Mouse (Mus musculus) neutrophil, adult 5-6 weeks (primary cell): ENCODE results near the gene Iffo1. TPM values are rescaled to one million over a fixed set of nuclear protein-coding genes. Genes with fewer than 3 reads are reported as not detected.

ENCODE experiments used
- ATAC-seq: fragments of 151-379, 151-347 bp; 2 replicates; pipeline ENCODE4 v1.8.0; 2017; ENCODE audit warnings: mild to moderate bottlenecking, moderate TSS enrichment; ENCODE audit not compliant: insufficient number of reproducible peaks, poor library complexity, low FRiP score, severe bottlenecking; ENCODE audit errors: extremely low read depth
- total RNA-seq: library from RNA; stranded (forward); fragments of 200-1000 nt; gene quantifications from 2 replicates; pipeline ENCODE4 v1.2.3, GENCODE M21; 2017

The Iffo1 gene
- total RNA-seq, 1 experiment from 2014 or later: 37.5 TPM

DNA sequence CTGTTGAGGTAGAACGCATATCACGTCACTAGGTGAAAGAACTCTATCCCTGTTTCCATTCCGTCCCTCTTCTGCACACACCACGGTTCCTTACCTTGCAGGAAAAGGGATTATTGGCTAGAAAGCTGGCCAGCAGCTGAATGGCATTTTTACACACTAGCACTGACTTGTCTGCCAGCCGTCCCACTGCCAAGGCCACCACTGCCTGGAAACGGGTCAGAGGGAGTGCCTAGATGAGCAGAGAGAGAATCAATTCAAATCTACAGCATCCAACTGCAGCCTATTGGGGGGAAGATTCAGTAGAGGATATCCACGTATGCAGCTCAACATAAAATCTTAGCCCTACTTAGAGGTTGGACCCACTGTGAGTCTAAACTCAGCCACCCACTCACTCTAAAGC, 34.6 kb downstream of the Iffo1 start:
- no peak for ATAC-seq

DNA sequence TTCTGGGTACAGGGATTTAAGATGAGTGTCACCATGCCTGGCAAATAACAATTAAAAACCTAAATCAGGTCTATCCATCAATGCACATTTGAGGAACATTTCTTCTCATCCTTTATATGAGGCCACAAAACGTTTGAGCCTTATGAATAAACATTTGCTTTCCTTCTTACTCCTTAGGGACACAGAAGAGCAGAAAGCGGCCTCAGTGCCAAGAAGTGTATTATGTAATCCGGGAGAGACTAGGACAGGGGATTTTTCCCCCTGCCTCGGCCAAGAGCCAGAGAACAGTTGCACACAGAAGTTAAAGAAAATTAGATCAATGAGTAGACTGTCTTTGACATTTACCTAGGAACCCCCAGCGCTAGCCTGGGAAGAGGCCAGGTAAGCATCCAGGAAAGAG, 37.1 kb downstream of the Iffo1 start:
- no peak for ATAC-seq

DNA sequence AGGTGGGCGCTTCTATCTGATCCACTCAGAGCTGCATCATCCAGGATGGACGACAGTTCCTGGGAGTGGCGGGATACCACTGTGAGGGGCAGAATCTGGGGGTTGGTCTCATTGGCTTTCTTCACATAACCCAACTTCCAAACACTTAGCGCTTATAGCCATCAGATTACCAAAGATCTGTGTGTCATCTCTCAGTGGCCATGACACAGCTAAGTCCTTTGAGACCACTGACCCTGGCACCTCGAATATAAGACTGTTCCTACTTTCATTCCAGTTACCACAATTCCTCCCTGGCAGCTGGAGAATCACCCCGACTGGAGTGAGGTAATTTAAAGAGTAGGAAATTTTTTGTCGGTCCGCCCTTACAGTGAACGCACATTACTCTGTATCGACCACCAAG, 41.2 kb downstream of the Iffo1 start:
- ATAC-seq: no peak

DNA sequence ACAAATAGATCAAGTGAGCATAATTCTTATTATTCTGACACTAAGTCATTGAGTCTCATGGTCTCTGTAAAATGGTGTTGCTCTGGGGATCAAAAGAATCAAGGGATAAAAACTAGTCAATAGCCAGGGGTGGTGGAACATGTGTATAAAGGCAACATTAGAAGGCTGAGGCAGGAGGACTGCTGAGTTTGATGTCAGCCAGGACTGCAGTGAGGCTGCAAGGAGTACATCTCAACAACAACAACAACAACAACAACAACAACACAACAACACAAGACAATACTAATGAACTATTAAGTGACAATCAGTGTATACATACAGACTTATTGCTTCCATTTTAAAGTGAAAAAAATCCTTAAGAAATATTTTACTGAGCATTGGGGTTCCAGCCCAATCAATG, 45.8 kb downstream of the Iffo1 start:
- no peak for ATAC-seq

DNA sequence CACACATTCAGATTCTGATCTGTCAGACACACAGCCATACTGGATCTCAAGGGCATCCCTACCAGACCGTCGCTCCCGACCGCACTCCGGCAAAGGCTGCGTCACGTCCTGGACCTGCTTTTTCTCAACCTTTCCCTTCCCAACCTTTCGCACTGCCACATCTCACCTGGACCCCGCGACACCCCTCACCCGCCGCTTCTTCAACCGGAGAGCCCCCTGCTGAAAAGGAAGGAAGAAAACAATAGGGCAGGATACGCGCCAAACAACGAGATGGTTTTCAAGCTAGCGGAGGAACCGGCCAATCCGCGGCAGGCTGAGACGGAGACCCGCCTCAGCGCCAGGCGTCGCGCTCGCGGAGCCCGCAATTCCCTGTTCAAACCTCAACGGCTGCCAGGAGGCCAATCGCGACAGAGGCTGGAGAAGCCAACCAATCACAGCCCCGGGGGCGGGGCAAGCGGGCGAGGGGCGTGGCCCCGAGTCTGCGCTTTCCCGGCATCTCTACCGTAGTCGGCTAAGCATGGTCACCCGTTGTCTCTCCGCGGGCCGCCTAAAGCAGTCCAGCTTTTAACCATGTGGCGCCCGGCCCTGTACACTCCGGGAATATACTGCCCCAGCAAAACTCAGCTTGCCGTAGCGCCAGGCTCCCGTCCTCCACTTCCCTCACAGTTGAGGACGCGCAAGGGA, 46.4 kb downstream of the Iffo1 start, which contains the start of the genes Ncapd2 and Mrpl51:
Gene Ncapd2 (minus strand): TSS at position 370 of the 684 bp plus-strand sequence.
Gene Mrpl51 (plus strand): TSS at position 470 of the 684 bp plus-strand sequence.
- peak; percentile 94 for ATAC-seq

DNA sequence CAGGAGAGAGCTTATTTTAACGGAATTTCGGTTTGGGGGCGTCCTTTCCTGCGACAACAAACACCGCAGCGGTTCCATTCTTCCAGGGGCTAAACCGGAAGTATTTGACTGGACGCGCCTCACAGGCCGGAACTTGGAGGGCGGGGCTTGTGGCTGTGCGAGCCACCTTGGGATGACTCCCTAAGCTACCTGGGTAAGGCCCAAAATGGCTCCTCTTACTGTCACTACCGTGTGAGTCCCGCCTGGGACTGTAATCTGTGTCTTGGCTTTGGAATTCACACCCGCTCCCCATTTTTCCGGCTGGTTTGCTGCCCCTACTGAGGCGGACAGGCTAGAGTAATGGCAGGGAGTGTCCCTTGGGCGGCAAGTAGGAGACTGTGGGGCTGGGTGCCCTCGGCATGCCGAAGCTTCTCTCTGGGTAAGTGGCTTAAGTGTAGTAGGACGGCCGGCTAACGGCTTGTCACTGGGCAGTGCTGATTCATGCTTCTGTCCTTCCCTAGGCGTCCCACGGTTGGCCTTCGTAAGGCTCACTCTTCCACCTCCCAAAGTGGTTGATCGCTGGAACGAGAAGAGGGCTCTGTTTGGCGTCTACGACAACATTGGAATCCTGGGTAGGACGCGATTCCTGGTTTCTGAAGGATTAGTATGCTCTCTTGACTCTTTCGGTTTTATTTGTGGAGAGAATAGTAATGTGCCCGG, 47.1 kb downstream of the Iffo1 start:
- peak; percentile 73 for ATAC-seq

DNA sequence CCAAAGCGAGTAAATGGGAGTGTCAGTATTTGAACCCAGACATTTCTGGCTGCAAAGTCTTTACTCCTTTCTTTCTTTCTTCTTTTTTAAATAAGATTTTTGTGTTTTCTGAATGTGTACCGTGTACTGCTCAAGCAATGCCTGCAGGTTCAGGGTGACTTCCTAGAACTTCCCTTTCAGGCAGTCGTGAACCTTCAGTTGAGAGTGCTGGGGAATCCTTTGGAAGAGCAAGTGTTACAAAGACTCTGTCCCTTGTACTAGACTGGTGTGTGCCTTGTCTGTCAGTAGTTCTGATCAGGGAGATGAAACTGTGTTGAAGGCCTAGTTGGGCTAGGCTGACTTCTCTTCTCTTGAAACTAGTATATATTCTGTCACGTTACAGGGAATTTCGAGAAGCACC, 47.8 kb downstream of the Iffo1 start:
- ATAC-seq: no peak

DNA sequence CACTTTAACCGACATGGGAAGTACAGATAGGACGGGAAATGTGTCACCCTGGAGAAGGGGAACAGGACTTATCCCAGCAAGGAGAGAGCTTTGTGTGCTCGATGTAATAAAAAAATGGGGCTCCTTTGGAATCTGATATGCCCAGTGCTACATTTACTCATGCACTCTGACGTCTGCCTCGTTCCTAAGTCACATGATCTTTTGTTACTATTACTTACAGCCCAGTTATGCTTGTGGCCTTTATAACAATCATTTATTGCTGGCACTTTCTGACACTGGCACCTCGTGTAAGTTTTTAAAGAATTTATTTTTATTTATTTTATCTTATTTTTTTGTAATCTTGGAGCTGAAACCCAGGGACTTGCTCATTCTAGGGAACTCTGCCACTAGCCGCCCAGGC, 48.3 kb downstream of the Iffo1 start:
- no peak for ATAC-seq

DNA sequence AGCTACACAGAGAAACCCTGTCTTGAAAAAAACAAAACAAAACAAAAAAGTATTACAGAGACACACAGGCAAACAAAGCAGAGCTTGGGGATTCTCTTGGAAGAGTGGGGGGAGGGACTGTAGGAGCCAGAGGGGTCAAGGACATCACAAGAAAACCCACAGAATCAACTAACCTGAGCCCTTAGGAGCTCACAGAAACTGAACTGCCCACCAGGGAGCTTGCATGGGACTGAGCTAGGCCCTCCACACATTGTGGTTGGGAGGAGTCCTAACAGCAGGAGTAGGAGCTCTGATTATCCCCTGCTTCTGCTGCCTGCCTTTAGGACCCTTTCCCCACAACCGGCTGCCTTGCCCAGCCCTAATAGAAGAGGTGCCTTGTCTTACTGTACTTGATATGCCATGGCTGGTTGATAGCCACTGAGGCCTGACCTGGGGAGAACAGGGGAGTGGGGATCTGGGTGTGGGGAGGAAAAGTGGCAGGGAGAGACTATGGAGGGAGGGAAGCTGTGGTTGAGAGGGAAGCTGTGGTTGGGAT, 50.6 kb downstream of the Iffo1 start:
- no peak for ATAC-seq

DNA sequence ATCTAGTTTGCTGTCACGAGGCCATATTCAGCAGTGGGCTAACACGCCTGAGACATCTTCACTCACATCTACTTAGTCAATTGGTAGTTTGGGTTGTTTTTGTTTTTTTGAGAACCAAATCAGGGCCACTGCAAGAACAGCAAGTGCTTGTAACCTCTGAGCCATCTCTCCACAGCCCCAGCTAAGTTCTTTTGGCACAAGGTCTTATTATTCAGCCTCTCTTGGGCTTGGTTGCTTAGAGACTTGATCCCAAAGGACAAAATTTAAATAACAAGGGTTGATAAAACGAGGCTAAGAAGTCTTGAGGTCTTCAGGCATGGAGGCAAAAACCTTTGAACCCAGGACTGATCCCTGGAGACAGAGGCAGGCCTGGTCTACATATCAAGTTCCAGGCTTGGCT, 51.3 kb downstream of the Iffo1 start:
- ATAC-seq: no peak

DNA sequence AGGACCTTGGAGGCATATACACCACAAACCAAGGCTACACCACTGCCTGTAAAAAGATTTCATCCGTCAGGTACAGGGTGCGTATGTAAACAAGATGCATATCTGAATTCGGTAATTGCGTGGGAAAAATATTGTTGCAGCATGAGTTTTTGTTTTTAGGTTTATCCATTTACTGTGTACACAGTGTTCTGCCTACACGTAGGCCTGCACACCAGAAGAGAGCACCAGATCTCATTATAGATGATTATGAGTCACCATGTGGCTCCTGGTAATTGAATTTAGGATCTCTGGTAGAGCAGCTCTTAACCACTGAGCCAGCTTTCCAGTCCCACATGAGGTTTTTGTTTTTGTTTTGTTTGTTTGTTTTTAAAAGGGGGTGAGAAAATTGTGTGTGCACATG, 52.1 kb downstream of the Iffo1 start:
- no peak for ATAC-seq

DNA sequence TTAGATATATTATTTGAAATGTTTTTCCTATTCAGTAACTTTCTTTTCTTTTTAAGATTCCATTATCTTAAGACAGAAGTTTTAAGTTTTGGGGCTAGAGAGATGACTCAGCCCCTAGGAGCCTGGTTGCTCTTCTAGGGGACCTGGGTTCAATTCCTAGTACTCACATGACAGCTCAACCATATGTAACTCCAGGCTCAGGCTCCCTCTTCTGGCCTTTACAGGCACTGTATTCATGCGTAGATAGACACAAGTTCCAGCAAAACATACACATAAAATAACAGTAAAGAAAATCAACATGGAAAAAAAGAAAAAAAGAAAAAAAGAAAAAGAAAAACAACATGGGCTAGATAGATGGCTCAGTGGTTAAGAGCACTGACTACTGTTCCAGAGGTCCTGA, 65.4 kb downstream of the Iffo1 start:
- no peak for ATAC-seq

Other genes starting within 250 kb of the Iffo1 start
- gene Lag3, start 233.5 kb upstream of the Iffo1 start, total RNA-seq: 0.25 and 0.70 TPM in 2 replicates
- 94.0 and 109 TPM in 2 replicates for gene Ptms, start 225.1 kb upstream of the Iffo1 start, total RNA-seq
- 56.3 and 57.7 TPM in 2 replicates for gene Mlf2, start 213.9 kb upstream of the Iffo1 start, total RNA-seq
- gene Cops7a, start 179.7 kb upstream of the Iffo1 start, total RNA-seq: 19.1 and 23.7 TPM in 2 replicates
- gene Pianp, start 148.5 kb upstream of the Iffo1 start, total RNA-seq: not detected in 2 replicates
- gene Zfp384, start 136.1 kb upstream of the Iffo1 start, total RNA-seq: 45.1 and 58.1 TPM in 2 replicates
- 136 and 143 TPM in 2 replicates for gene Ing4, start 105.5 kb upstream of the Iffo1 start, total RNA-seq
- gene Acrbp, start 95.6 kb upstream of the Iffo1 start, total RNA-seq: 26.8 and 32.7 TPM in 2 replicates
- 1.6 and 3.1 TPM in 2 replicates for gene Lpar5, start 77.3 kb upstream of the Iffo1 start, total RNA-seq
- 363 and 367 TPM in 2 replicates for gene Chd4, start 49.3 kb upstream of the Iffo1 start, total RNA-seq
- gene Nop2, start 13.3 kb upstream of the Iffo1 start, total RNA-seq: 26.8 and 26.9 TPM in 2 replicates
- 562 and 577 TPM in 2 replicates for gene Gapdh, start 21.2 kb downstream of the Iffo1 start, total RNA-seq
- 42.5 and 66.2 TPM in 2 replicates for gene Ncapd2, start 46.5 kb downstream of the Iffo1 start, total RNA-seq
- 23.8 and 25.4 TPM in 2 replicates for gene Mrpl51, start 46.6 kb downstream of the Iffo1 start, total RNA-seq
- 56.0 and 57.8 TPM in 2 replicates for gene Vamp1, start 70.3 kb downstream of the Iffo1 start, total RNA-seq
- gene Tapbpl, start 86.6 kb downstream of the Iffo1 start, total RNA-seq: 22.1 and 24.0 TPM in 2 replicates
- gene Cd27, start 91.8 kb downstream of the Iffo1 start, total RNA-seq: 23.3 and 25.0 TPM in 2 replicates
- 0.23 TPM in 1 of 2 replicates, not detected in the other for gene Tuba3a, start 140.8 kb downstream of the Iffo1 start, total RNA-seq
- gene Ltbr, start 168.6 kb downstream of the Iffo1 start, total RNA-seq: 43.7 and 45.6 TPM in 2 replicates
- gene Scnn1a, start 175.4 kb downstream of the Iffo1 start, total RNA-seq: 11.6 and 12.6 TPM in 2 replicates
- 202 and 215 TPM in 2 replicates for gene Tnfrsf1a, start 204.1 kb downstream of the Iffo1 start, total RNA-seq
- 0.25 and 0.35 TPM in 2 replicates for gene Plekhg6, start 235.6 kb downstream of the Iffo1 start, total RNA-seq